Mouse (Mus musculus) embryo, embryonic 9.5 days (tissue): ENCODE data around the gene Olfr322.
"Not testable (repeated sequence)": the region's sequence is repeated elsewhere in the genome, so short reads cannot be mapped to it uniquely, and the experiment has no call there.

Experiments used
- DNase-seq: peaks from one replicate; pipeline ENCODE4 v3.0.0-alpha.2; 2017; ENCODE audit errors: extremely low spot score

Olfr322 gene

DNA sequence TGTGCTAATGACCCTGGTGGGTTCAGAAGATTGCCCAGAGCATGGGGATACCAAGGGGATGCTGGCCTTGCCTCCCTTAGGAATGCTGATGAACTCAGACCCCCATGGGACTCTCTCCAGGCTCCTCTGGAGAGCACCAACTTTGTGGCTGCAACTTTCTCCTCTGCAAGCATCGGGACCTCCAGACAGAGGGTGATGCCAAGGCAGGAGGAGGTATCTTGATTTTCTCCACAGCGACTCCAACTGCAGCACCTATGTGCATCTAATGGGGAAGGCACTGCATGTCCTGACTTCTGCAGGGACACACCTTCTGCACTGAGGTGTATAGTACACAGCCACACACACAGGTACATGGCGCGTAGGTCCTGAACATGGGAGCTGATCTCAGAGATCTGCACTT is at the start of gene Olfr322:
Gene Olfr322 (plus strand): TSS at position 187 of the 400 bp plus-strand sequence.
- DNase-seq, result no peak

DNA sequence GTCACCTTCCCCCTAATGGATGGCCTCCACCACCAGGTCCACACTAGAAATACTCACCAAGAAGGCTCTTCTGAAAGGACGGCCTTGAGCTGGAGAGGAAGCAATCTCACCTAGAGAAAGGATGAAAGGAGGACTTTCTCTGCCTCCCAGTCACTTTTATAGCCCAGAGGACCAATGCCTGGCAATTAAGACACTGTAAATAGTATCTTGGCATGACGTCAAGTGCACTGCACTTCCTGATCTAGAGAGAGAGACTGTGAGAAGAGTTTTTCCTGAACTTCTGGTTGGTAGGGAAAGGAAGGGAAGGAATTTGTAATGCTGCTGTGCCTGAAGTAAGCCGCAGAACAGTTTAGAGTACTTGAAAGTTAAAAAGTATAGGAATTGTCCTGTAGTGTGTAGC is 45.2 kb upstream of the Olfr322 start:
- DNase-seq, result no peak

- DNase-seq, result no peak
These were observed 44.1 kb upstream of the Olfr322 start for GRCm38 (mm10) chr11:58614526-58614925.

DNA sequence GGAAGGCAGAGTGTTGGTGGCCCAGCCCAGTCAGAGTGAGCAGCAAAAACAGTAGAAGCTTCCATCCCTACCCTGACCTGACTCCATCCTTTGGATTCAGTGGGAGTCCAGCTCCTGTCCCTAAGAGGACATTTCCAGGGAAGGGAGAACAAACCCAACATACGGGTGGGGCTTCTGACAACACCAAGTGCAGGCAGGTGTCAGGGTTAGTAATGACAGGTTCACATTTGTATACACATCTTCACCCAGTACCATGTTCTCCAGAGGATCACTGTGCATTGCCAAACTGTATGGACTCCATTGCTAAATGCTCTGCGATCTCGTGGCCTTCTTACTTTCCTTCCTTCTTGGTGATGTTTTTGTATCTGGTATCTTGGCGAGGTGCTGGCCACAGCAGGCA is 42.6 kb upstream of the Olfr322 start, which contains the start of gene 2210407C18Rik:
Gene 2210407C18Rik (minus strand): TSS at position 101 of the 400 bp plus-strand sequence.
- DNase-seq, result no peak

DNA sequence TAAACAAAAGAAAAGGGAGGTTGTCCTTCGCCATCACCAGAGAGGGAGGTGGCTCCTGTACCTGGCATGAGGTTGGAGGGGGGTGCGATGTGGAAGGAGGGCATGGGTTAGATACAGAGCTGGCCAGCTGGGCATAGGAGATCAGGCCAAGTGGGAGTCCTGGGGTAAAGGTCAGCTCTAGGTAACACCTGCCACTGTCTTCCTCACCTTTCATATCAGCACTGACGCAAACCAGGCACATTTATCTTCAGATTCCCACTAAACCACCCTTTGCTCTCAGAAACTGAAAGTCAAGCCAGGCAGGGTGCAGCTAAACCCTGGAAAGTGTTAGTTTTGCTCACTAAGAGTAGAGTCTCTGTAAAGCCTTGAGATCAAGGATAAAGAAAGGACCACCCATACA is 40.2 kb upstream of the Olfr322 start:
- DNase-seq, result no peak

GRCm38 (mm10) chr11:58618793-58619192 is 39.8 kb upstream of the Olfr322 start:
- no peak for DNase-seq

DNA sequence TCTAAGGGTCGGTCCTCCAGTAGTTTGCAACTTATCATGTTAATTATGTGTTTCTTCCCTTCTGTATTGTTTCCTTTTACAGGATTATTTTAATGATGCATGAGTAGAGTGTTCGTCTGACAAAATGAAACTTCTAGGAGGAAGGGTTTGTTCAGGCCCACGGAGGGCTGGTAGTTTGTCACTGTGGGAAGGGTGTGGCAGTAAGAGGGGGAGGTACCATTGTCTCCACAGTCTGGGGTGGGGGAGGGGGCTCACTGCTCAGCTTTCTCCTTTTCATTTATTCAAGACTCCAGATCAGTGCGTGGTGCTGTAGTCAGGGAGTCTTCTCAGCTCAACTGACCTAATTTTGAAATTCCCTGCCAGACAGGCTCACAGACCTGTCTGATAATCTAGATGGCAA is 32.4 kb upstream of the Olfr322 start:
- no peak for DNase-seq

- DNase-seq, result no peak
These were observed 28.2 kb upstream of the Olfr322 start, which contains the start of gene Olfr323 for GRCm38 (mm10) chr11:58630401-58630800. TSS of gene Olfr323 (minus strand) at chr11:58630501.

- DNase-seq, result no peak
These were observed 23.7 kb upstream of the Olfr322 start for GRCm38 (mm10) chr11:58634878-58635277.

DNA sequence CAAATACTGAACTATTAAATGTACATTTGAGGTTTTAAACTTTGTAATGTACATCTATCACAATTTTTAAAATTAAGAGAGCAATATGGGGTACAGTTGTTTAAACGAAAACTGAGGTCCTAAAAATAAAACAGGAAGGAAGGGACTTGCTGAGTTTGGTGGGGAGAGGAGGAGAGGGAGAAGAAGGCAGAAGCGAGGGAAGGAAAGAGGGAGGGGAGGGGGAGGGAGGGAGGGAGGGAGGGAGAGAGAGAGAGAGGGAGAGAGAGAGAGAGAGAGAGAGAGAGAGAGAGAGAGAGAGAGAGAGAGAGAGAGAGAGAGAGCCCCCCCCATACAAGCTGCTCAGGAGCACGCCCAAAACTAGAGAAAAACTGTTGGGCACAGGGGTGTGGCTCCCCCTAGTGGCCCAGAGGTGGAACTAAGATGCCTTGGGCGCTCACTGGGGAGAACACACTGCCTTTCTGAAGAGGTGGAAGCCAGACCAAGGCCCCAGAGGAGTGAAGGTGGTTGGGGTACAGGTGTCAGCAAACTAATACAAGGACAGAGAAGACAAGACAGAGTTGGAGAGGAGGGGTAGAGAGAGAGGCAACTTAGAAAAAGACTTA is 22.1 kb upstream of the Olfr322 start:
- peak; percentile 55 for DNase-seq

DNA sequence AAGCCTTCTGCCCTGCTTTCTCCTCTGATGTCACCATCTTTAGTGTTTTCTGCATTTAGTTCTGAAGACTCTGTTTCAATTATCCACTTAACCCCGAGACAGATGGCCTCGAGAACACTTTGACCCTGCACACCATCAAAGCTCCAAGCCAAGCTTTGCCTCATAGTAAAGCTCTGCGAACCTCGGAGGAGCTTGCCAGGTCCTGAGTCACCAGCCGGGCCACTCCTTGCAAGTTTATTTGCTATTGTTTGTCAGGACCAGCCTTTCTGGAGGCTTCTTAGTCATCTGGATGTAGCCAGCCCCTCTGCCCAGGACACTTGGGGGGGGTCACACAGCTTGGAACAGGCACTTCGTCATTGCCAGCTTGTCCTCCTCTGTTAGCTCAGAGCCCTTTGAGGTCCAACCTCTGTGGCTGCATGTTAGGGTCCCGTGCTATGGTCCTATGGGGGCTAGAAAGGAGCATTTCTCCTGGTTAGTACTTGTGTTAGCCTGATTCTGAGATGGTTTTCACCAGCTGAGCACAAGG is 20.3 kb upstream of the Olfr322 start:
- no peak for DNase-seq

DNA sequence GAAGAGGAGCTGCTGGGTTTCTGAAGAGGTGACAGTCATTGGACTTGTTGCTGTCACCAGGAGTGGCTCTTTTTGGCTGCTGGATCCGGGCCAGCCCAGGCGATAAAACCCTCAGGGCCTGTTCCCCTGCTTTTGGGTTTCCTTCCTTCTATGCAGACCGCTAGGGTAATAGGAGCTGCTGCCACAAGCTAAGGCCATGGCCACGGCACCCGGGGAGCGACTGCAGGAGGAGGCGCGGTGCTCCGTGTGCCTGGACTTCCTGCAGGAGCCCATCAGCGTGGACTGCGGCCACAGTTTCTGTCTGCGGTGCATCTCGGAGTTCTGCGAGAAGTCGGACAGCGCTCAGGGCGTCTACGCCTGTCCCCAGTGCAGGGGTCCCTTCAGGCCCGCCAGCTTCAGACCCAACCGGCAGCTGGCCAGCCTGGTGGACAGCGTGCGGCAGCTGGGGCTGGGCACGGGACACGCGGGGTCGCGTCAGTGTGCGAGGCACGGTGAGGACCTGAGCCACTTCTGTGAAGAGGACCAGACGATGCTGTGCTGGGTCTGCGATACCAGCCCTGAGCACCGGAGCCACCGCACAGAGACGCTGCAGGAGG is 18.2 kb upstream of the Olfr322 start, which contains the start of gene Trim58:
Gene Trim58 (plus strand): TSS at position 194 of the 596 bp plus-strand sequence.
- peak; percentile 50 for DNase-seq

GRCm38 (mm10) chr11:58641057-58641456 is 17.5 kb upstream of the Olfr322 start:
- DNase-seq, result no peak

DNA sequence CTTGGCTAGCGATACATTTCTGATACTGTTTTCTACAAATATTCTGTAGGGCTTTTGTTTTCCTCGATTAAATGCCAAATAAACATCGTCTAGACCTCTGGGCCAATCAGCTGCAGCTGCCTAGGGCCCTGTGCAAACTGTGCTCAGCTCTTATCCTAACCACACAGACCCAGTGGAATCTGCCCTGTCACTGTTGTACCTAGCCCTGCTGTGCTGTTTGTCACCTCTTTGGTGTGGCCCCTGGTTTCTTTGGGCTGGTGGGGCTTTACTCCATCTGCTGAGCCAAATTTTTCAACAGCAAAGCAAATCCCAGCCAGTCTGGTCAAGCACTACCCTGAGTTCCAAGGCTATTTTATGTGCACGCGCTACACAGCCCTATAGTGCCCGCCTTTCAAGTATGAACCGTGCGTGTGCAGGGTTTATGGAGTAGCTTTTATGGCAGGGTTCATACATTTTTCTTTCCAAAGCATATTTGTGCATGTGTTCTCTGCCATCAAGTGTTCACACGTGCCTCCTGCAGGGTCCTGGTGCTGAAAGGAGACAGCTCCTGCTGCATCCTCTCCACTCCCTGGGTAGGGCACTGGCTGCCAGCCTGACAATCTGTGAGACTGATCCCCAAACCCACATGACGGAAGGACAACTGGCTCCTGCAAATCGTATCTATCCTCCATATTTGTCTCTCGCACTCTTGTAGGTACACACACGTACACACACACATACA is 16.8 kb upstream of the Olfr322 start:
- no peak for DNase-seq

DNA sequence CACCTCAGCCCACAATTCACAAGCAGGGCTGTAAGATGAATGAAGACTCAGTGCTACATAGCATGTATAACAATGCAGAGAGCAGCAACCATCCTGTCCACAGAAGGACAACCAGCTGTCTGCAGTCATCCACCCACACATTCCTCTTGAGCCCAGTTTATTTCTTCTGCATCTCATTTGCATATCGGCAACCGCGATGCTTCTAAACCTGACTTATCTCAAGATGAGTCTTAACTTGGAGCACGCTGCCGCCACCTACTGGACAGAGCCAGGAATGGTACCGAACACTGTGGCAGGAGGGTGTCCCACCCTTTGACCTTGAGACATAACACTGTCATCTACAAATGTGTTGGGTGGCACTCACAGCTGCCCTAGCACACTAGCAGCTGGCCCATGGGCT is 15.2 kb upstream of the Olfr322 start:
- DNase-seq, result peak; percentile 31

DNA sequence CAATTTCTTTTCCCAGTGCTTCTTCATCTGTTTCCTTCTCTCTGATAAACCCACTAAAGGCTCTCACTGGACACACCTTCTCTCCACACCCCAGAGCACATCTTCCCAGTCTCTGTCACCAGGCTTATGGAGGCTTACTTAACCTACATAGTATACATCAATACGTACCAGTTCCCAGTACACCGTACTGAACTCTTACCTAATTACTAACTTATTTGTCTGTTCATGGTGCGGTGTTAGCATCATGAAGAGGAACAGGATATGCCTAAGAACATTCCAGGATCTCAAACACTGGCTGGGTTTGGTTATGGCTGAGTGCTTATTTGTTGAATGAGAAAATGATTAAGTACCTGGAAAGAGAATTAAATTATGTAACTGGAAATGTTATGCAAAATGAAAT is 3.4 kb upstream of the Olfr322 start:
- DNase-seq, result no peak

DNA sequence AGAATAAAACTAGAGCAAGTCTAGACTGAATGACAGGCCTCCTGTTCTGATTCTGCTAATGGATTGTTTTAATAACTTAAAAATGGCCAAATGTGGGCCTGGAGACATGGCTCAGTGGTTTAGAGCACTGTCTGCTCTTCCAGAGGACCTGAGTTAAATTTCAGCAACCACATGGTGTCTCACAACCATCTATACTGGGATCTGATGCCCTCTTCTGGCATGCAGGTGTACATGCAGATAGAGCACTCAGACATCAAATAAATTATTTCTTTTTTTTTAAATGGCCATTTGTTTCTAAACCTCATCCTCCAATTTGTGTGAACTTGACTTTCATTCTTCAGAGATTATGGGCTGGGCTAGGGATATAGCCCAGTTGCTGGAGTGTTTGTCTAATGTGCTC is 10.7 kb downstream of the Olfr322 start:
- DNase-seq, result no peak

DNA sequence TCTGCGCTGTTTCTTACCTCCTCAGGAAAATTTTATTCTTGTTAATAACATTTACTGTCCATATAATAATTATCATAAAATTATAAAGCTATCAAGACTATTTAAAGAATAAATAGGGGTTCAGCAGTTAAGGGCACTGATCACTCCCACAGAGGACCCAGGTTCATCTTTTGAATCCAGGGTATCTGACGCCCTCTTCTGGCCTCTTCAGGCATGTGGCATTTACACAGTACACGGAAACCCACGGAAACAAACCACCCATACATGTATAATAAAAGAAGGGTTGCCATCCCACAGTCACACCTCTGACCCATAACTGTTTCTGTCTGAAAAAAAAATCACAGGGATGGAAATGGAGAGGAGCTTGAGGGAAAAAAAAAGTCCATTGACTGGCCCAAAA is 13.2 kb downstream of the Olfr322 start:
- no peak for DNase-seq

DNA sequence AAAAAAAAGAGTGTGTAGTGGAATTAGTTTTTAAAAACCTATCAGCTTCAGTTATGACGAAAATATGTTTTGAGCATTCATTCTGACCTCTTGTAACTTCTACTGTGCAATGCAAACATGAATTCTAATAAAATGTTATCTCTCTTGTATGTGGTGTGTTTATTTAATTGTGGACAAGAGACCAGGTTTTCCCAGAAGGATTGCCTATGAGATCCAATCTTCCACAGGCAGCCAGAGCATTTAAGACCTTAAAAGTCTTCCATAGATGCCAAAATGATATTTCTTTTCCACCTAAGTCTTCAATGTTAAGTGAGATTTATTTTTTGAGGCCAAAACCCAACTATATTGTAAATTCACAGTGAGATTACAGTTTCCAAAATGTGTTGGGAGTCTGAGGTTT is 22.2 kb downstream of the Olfr322 start, which contains the start of gene Olfr320:
Gene Olfr320 (plus strand): TSS at position 301 of the 400 bp plus-strand sequence.
- no peak for DNase-seq

- DNase-seq, result no peak
These were observed 40.3 kb downstream of the Olfr322 start, which contains the start of gene Olfr319 for GRCm38 (mm10) chr11:58698862-58699261. TSS of gene Olfr319 (plus strand) at chr11:58699162.

GRCm38 (mm10) chr11:58709086-58709485 is 50.5 kb downstream of the Olfr322 start:
- DNase-seq, result no peak

DNA sequence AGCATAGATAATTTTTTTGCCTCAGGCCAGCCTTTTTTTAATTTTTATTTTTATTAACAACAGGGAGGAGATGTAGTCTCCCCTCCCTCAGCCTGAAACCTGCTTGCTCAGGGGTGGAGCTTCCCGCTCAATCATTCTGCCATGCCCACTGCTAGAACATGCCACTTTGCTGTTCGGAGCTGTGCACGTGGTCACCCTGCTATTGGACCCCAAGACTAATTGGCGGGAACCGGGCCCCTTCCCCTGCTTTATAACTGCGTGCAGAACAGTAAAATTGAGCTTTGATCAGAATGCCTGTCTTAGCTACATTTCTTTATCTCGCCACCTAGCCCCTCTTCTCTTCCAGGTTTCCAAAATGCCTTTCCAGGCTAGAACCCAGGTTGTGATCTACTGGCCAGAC is 59.1 kb downstream of the Olfr322 start:
- not testable (repeated sequence) for DNase-seq
